Mouse (Mus musculus) retina, postnatal 1 day (tissue): Measurements from ENCODE around the gene Dhx16.
A peak's percentile ranks its signal among the peaks of the same experiment; 100 is the strongest.

Experiments
- DNase-seq: peaks from one replicate; pipeline ENCODE4 v3.0.0-alpha.2; 2012

Gene Dhx16

GRCm38 (mm10) chr17:35860831-35861197, 18.8 kb upstream of the Dhx16 start:
- DNase-seq: no peak

- DNase-seq: peak; percentile 93
These were observed 18.3 kb upstream of the Dhx16 start, which contains the start of gene Nrm for GRCm38 (mm10) chr17:35861198-35861857. TSS of gene Nrm (plus strand) at chr17:35861318.

- DNase-seq: no peak
These were observed 14.7 kb upstream of the Dhx16 start for GRCm38 (mm10) chr17:35864832-35865353.

GRCm38 (mm10) chr17:35865481-35866280, 13.9 kb upstream of the Dhx16 start, which contains the start of gene Ppp1r18:
TSS of gene Ppp1r18 (plus strand) at chr17:35865593.
- peak; percentile 93 for DNase-seq

- no peak for DNase-seq
These were observed 13.3 kb upstream of the Dhx16 start for GRCm38 (mm10) chr17:35866281-35866831.

- peak; percentile 30 for DNase-seq
These were observed 12.4 kb upstream of the Dhx16 start for GRCm38 (mm10) chr17:35866911-35867890.

- DNase-seq: no peak
These were observed 11.3 kb upstream of the Dhx16 start for GRCm38 (mm10) chr17:35868165-35868820.

GRCm38 (mm10) chr17:35868961-35869345, 10.7 kb upstream of the Dhx16 start:
- DNase-seq: no peak

GRCm38 (mm10) chr17:35869346-35870067, 10.1 kb upstream of the Dhx16 start:
- peak; percentile 31 for DNase-seq

GRCm38 (mm10) chr17:35870151-35870883, 9.3 kb upstream of the Dhx16 start:
- no peak for DNase-seq

- peak; percentile 44 for DNase-seq
These were observed 8.5 kb upstream of the Dhx16 start for GRCm38 (mm10) chr17:35870884-35871696.

GRCm38 (mm10) chr17:35873774-35874519, 5.7 kb upstream of the Dhx16 start:
- DNase-seq: peak; percentile 90

GRCm38 (mm10) chr17:35874721-35875120, 4.9 kb upstream of the Dhx16 start:
- no peak for DNase-seq

- no peak for DNase-seq
These were observed 3.3 kb downstream of the Dhx16 start for GRCm38 (mm10) chr17:35882924-35883323.

GRCm38 (mm10) chr17:35883777-35884176, 4.2 kb downstream of the Dhx16 start:
- no peak for DNase-seq

GRCm38 (mm10) chr17:35887725-35888124, 8.1 kb downstream of the Dhx16 start:
- no peak for DNase-seq

GRCm38 (mm10) chr17:35896781-35897643, 17.4 kb downstream of the Dhx16 start, which contains the start of gene 2310061I04Rik:
TSS of gene 2310061I04Rik (minus strand) at chr17:35897431.
- DNase-seq: peak; percentile 96
